Mouse (Mus musculus) granulocyte monocyte progenitor cell, adult 5-6 weeks (primary cell): ENCODE results near the gene Ldlrad2. TPM values are rescaled to one million over a fixed set of nuclear protein-coding genes. Genes with fewer than 3 reads are reported as not detected.
A peak's percentile ranks its signal among the peaks of the same experiment; 100 is the strongest.
"Not testable (repeated sequence)": the region's sequence is repeated elsewhere in the genome, so short reads cannot be mapped to it uniquely, and the experiment has no call there.

Experiments used
- ATAC-seq: replicated peaks from 2 replicates; pipeline ENCODE4 v1.8.0; 2016; ENCODE audit warnings: mild to moderate bottlenecking, moderate TSS enrichment, inconsistent platforms; ENCODE audit not compliant: poor library complexity, severe bottlenecking
- total RNA-seq, 2 experiments: library from RNA; stranded (forward) in 1 of 2; stranded (reverse) in 1 of 2; fragments of 200-712, 200-1000 nt in 1 of 2; fragments of >200 nt in 1 of 2; fragmentation: Nextera tagmentation in 1 of 2; gene quantifications; 2 replicates each; pipeline ENCODE4 v1.2.3; 2014 to 2017

Gene Ldlrad2
- total RNA-seq (2014; fragmentation: Nextera tagmentation), result not detected in 2 replicates
- total RNA-seq (2017), result not detected in 2 replicates

DNA sequence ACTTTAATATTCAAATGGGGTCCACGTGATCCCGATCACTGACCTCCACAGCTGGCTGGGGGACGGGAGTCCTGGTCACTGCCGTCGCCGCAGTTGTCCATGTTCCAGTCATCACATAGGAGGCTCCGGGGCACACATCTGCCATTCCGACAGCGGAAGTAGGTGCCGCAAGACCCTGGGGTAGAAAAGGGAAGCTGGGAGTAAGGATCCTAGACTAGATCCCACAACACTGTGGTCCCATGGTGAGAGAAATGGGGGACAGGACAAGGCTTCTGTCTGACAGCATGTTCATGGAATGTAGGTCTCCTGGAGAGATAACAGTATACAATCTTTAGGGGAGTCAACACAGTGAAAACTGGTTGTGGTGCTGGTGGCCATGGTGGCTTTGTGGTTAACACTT lies at the start of gene Ldlrad2:
TSS of gene Ldlrad2 (minus strand) at position 101 of the 400 bp plus-strand sequence.
- no peak for ATAC-seq

GRCm38 (mm10) chr4:137622847-137623246 lies 48.5 kb upstream of the Ldlrad2 start:
- no peak for ATAC-seq

GRCm38 (mm10) chr4:137610256-137610655 lies 35.9 kb upstream of the Ldlrad2 start:
- peak; percentile 48 for ATAC-seq

DNA sequence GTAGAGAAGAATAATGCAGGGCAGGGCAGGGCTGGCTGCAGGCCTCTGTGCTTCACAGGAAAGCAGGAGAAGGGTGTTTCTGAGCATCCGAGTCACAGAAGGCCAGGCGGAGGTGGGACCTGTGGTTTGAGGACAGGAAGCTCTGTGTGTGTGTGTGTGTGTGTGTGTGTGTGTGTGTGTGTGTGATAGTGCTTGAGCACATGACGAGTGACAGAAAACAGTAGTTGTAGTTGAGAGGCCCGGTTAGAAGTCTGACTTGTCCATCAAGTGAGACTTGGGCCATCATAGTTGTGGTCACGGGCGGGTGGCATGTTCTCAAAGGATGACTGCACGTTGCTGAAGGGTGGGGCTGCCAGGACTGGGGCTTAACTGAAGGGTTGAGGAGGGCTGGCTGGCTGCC lies 35.3 kb upstream of the Ldlrad2 start:
- peak; percentile 83 for ATAC-seq

DNA sequence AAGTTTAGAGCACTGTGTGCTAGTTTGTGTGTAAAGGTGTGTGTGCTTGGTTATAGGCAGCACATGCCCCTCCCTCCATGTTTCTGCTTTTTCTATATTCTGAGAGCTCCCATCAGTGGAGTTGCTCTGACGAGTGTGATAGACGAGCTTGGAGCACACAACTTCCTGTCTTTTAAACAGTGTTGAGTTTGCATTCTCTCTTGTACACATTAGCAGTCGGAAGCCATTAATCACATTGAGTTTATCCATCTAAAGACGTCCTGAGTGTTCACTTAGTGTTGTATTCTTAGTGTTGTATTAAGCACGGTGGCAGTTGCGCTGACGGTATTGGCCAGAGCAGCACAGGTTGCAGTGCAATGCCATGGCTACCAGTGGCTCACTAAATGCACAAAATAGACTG lies 34.9 kb upstream of the Ldlrad2 start:
- 0 out of 2 replicates have a peak, but pooled peaks have one; percentile 3 for ATAC-seq

- ATAC-seq, result no peak
These were observed 32.7 kb upstream of the Ldlrad2 start for GRCm38 (mm10) chr4:137607023-137607422.

- ATAC-seq, result peak; percentile 50; the same call in 1 of the 2 replicates
These were observed 29.2 kb upstream of the Ldlrad2 start for GRCm38 (mm10) chr4:137603449-137604171.

GRCm38 (mm10) chr4:137598577-137598976 lies 24.2 kb upstream of the Ldlrad2 start:
- no peak for ATAC-seq

- no peak for ATAC-seq
These were observed 22.8 kb upstream of the Ldlrad2 start for GRCm38 (mm10) chr4:137597098-137597630.

GRCm38 (mm10) chr4:137594496-137595270 lies 20.3 kb upstream of the Ldlrad2 start:
- ATAC-seq, result peak; percentile 35

GRCm38 (mm10) chr4:137593601-137594495 lies 19.5 kb upstream of the Ldlrad2 start, which contains the start of gene Usp48:
Usp48 (plus strand) TSS chr4:137593755.
- peak; percentile 90 for ATAC-seq

- ATAC-seq, result no peak
These were observed 16.6 kb upstream of the Ldlrad2 start for GRCm38 (mm10) chr4:137590961-137591360.

- no peak for ATAC-seq
These were observed 15.2 kb upstream of the Ldlrad2 start for GRCm38 (mm10) chr4:137589586-137589985.

GRCm38 (mm10) chr4:137589095-137589494 lies 14.7 kb upstream of the Ldlrad2 start:
- ATAC-seq, result not testable (repeated sequence)

DNA sequence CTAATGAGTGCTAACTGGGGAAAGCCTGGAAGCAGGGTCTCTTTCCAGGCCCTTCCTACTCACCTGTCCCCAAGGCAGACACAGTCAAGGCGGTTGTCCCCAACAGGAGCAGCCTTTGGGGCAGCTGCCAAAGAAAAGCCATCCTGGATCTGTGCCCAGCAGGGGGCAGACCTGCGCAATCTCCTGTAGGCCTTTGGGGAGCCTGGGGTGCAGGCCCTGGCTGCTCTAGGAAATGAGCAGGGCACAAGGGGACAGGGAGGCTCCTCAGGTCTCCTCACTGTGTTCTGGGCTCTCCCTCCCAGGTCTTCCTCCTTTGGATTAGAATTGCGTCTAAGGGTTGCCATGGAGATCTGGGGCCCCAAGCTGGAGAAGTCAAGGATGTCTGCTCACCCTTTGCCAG lies 7.4 kb upstream of the Ldlrad2 start:
- 0 out of 2 replicates have a peak, but pooled peaks have one; percentile 12 for ATAC-seq

- ATAC-seq, result no peak
These were observed 5.9 kb upstream of the Ldlrad2 start for GRCm38 (mm10) chr4:137580299-137580698.

GRCm38 (mm10) chr4:137579789-137580188 lies 5.4 kb upstream of the Ldlrad2 start:
- ATAC-seq, result no peak

- ATAC-seq, result peak; percentile 93
These were observed 3.9 kb upstream of the Ldlrad2 start for GRCm38 (mm10) chr4:137578181-137578845.

- no peak for ATAC-seq
These were observed 3.1 kb upstream of the Ldlrad2 start for GRCm38 (mm10) chr4:137577486-137577885.
